Mouse (Mus musculus) kidney, embryonic 15.5 days (tissue): ENCODE measurements around the gene Usp36. TPM values are rescaled to one million over a fixed set of nuclear protein-coding genes. Genes with fewer than 3 reads are reported as not detected.

Experiments used
- ATAC-seq: fragments of 200-750 bp; cut with Nextera tagmentation; replicated peaks from 2 replicates; pipeline ENCODE4 v1.8.0; 2017; ENCODE audit warnings: moderate TSS enrichment; ENCODE audit not compliant: low FRiP score
- H3K27ac ChIP-seq: fragments of 300-500 bp; sonication (generic); 2 replicates; pipeline ENCODE4 v1.5.1; 2015; ENCODE audit warnings: mild to moderate bottlenecking, inconsistent platforms
- H3K27me3 ChIP-seq: fragments of 300-500 bp; sonication (generic); 2 replicates; pipeline ENCODE4 v1.6.1; 2015; ENCODE audit warnings: inconsistent platforms
- H3K36me3 ChIP-seq: fragments of 300-500 bp; sonication (generic); 2 replicates; pipeline ENCODE4 v1.6.1; 2015; ENCODE audit warnings: inconsistent platforms
- H3K4me1 ChIP-seq: fragments of 300-500 bp; sonication (generic); 2 replicates; pipeline ENCODE4 v1.6.1; 2015; ENCODE audit warnings: inconsistent platforms
- H3K4me2 ChIP-seq: fragments of 300-500 bp; sonication (generic); 2 replicates; pipeline ENCODE4 v1.6.1; 2015; ENCODE audit warnings: moderate library complexity, mild to moderate bottlenecking, inconsistent platforms
- H3K4me3 ChIP-seq: fragments of 300-500 bp; sonication (generic); replicated peaks from 2 replicates; pipeline ENCODE4 v1.5.1; 2015; ENCODE audit warnings: mild to moderate bottlenecking, inconsistent platforms
- H3K9ac ChIP-seq: fragments of 300-500 bp; sonication (generic); 2 replicates; pipeline ENCODE4 v1.6.1; 2015; ENCODE audit warnings: mild to moderate bottlenecking, inconsistent platforms
- H3K9me3 ChIP-seq: fragments of 300-500 bp; sonication (generic); replicated peaks from 2 replicates; pipeline ENCODE4 v1.6.1; 2016; ENCODE audit warnings: inconsistent platforms
- WGBS: fragments of 180-500 bp; shearing (Covaris S2); methylation state at CpG from one replicate; pipeline ENCODE4 v1.1.7; 2015; ENCODE audit warnings: mixed read lengths; 5-methylcytosine and 5-hydroxymethylcytosine counted together
- polyA plus RNA-seq: library from polyadenylated mRNA; unstranded; fragments of >200 nt; fragmentation: Nextera tagmentation; extraction: Ambion mirVana; gene quantifications from 2 replicates; pipeline ENCODE4 v1.2.1, GENCODE M21; 2015

Gene Usp36
- polyA plus RNA-seq, 1 experiment from 2014 or later, result 24.2 TPM

DNA sequence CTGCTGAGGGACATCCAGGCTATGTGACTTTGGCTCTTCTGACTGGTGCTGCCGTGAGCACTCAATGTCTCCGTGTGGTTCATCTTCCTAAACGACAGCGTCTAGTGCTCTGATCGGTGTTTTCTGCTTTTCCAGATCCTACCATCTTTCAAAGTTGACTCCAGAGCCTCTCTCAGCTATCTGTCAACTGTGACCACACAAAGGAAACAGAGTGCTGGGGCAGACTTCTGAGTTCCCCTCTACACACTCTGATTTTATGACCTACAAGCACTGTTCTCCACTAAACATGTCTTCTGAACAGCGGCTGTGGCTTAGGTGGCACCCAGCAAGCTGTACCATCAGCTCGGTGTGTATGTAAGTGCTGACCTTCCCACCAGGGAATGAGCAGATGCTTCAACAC lies 63.2 kb downstream of the Usp36 start:
- H3K4me1 ChIP-seq, result peaks cover 15% of the 10 kb centered on the region
- no peaks in the 10 kb centered on the region for H3K36me3 ChIP-seq
- H3K4me2 ChIP-seq, result no peak overlapping the region
- 88% methylated on average over 7 of the region's 7 CpGs for WGBS
- no peak for ATAC-seq
- no peaks in the 10 kb centered on the region for H3K27me3 ChIP-seq
- H3K4me3 ChIP-seq, result no peak overlapping the region
- H3K27ac ChIP-seq, result no peak overlapping the region
- no peak overlapping the region for H3K9ac ChIP-seq
- no peaks in the 10 kb centered on the region for H3K9me3 ChIP-seq

DNA sequence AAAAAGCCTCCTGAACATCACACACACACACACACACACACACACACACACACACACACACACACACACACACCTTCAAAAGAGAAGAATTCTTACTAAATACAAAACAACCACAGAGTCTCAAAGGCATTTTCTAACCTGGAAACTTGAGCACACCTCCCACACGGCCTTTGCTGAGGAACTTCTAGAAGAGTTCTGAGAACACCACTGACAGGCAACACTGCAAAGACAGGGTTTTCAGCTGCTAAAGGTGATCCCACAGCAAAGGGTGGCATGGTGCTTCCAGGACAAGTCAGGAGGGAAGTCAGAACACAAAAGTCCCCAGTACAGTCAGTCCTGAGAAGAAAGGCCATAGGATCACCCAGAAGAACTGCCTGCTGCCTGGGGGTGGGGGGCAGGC lies 64.2 kb downstream of the Usp36 start:
- WGBS, result 46% methylated on average over 1 of the region's 1 CpGs
- Histone ChIP-seq H3K27me3 (no peaks in the 10 kb centered on the region), H3K9me3 (no peaks in the 10 kb centered on the region), H3K4me2 (no peak overlapping the region), H3K4me3 (no peak overlapping the region), H3K27ac (no peak overlapping the region), H3K9ac (no peak overlapping the region), H3K4me1 (peaks cover 19% of the 10 kb centered on the region), H3K36me3 (no peaks in the 10 kb centered on the region)
- ATAC-seq, result no peak

DNA sequence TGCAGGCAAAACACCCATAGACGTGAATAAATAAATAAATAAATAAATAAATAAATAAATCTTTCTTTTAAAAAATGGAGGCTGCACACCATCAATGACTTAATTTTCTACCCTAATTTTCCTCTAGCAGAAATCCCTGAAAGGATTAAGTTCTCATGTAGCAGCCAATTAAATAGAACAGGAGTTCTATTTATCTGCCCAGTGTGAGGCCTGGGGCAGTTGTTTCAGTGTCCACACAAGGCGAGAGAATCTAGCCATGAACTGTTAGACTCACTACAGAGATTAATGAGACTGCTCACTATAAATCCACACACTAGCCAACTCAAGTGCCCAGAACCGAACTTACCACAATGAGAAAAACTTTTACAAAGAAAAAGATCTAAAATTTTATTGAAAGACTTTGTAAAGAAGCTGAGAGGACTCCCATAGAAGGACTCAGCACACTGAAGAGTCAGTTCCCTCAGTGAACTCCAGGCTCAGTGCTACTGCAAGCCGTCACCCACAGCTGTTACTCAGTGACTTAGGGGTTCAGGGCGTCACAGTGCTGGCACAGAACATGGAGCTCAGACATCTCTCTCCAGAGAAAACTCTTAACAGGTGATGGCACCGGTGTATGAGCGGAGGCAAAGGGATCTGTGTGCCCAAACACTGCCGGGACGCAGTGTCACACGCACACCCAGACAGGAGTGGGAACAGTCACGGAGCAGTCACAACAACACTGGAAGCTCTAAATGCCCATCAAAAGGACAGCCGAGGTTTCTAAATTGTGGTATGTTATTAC lies 64.8 kb downstream of the Usp36 start:
- H3K9ac ChIP-seq, result no peak overlapping the region
- H3K9me3 ChIP-seq, result no peaks in the 10 kb centered on the region
- H3K27ac ChIP-seq, result no peak overlapping the region
- H3K27me3 ChIP-seq, result no peaks in the 10 kb centered on the region
- no peak overlapping the region for H3K4me3 ChIP-seq
- no peaks in the 10 kb centered on the region for H3K36me3 ChIP-seq
- WGBS, result 70% methylated on average over 12 of the region's 12 CpGs
- no peak overlapping the region for H3K4me2 ChIP-seq
- peaks cover 19% of the 10 kb centered on the region for H3K4me1 ChIP-seq
- ATAC-seq, result no peak

DNA sequence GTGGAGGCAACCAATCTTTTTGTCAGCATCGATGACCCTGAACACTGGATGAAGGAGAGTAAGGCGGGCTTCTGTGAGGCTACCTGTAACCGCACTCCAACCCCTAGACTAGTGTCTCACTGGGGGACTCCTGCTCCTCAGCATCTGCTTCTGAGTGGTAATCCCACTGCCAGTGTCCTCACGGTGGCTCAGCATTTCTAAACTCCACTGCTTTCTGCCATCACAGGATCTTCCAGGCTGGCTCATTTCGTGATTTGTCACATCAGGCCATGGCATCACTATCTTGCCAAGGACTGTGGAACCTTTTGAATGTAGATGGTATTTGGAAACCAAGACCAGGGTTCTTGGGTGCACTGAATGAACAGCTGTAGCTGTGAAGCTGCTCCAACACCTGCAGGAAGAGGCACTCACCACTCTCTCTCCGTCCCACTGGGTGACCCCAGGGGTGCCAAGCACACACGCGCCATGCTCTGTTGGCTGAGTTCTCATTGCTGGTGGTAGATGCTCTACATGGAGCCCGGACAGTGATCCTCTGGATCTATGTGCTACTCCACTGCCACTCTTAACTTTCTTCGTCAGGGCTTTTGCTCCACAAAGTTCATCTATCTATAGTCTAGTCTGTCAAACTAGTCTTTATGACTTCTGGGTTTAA lies 66.5 kb downstream of the Usp36 start:
- no peak overlapping the region for H3K27ac ChIP-seq
- peaks cover 21% of the 10 kb centered on the region for H3K4me1 ChIP-seq
- H3K4me2 ChIP-seq, result no peak overlapping the region
- 80% methylated on average over 10 of the region's 10 CpGs for WGBS
- no peak overlapping the region for H3K4me3 ChIP-seq
- H3K9me3 ChIP-seq, result no peaks in the 10 kb centered on the region
- no peaks in the 10 kb centered on the region for H3K27me3 ChIP-seq
- H3K9ac ChIP-seq, result no peak overlapping the region
- ATAC-seq, result no peak
- H3K36me3 ChIP-seq, result no peaks in the 10 kb centered on the region

DNA sequence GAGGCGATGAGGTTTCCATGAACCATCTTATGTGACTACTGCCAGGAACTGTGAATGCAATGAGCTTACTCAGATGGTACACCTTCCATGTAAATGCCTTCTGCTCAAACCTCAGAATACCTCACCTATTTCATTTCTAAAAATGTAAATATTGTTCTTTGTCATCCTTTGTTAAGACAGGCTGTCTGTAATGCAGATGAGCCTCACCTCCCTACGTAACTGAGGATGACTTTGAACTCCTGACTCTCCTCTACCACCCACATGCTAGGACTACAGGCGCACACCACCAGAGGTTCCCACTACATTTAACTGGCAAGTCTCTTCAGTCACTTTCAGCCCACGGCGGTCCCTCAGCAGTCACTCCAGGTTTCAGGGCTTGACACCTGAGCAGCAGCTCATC lies 67.1 kb downstream of the Usp36 start:
- H3K9ac ChIP-seq, result no peak overlapping the region
- H3K27ac ChIP-seq, result peak overlapping the region; percentile 59
- H3K27me3 ChIP-seq, result no peaks in the 10 kb centered on the region
- ATAC-seq, result no peak
- H3K9me3 ChIP-seq, result no peaks in the 10 kb centered on the region
- no peaks in the 10 kb centered on the region for H3K36me3 ChIP-seq
- H3K4me2 ChIP-seq, result no peak overlapping the region
- H3K4me3 ChIP-seq, result no peak overlapping the region
- H3K4me1 ChIP-seq, result peaks cover 21% of the 10 kb centered on the region
- WGBS, result 81% methylated on average over 5 of the region's 5 CpGs

GRCm38 (mm10) chr11:118222351-118222885 lies 67.6 kb downstream of the Usp36 start:
- Histone ChIP-seq H3K9me3 (no peaks in the 10 kb centered on the region), H3K4me2 (no peak overlapping the region), H3K4me3 (no peak overlapping the region), H3K4me1 (peaks cover 21% of the 10 kb centered on the region), H3K27me3 (no peaks in the 10 kb centered on the region), H3K9ac (no peak overlapping the region), H3K27ac (peak overlapping the region; percentile 59), H3K36me3 (no peaks in the 10 kb centered on the region)
- no peak for ATAC-seq
- WGBS, result 58% methylated on average over 6 of the region's 6 CpGs

DNA sequence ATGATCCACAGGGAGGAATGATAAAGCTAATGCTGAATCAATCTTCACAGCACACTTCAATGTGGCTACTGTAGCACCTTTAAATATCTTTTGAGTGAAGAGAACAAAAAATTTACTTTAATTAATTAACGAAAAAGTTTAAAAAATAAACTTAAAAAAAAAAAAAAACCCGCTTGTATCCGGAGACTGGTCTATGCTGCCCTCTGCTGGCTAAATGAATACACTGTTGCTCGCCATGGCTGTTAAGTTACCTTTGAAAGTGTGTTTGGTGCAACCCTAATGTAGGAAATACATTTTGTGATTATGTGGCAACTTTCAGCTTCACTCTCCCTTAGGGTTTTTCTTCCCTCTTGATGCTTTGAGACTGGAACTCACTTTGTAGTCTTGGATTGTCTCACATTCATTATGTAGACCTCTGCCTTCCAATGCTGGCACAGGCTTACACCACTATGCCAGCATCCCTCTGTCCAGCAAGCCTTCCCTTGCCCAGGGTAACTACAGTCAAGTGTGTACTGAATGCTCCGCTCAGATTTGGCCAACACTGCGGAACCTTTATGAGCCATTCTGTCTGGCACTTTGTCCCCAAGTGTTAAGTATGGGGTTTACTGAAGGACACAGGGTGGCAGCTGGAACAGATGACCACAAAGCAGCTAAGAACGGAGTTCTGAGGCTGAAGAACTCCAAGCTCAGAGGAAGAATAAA lies 69.3 kb downstream of the Usp36 start:
- H3K9me3 ChIP-seq, result no peaks in the 10 kb centered on the region
- peaks cover 29% of the 10 kb centered on the region for H3K4me1 ChIP-seq
- H3K4me3 ChIP-seq, result no peak overlapping the region
- no peak overlapping the region for H3K27ac ChIP-seq
- 23% methylated on average over 7 of the region's 7 CpGs for WGBS
- no peaks in the 10 kb centered on the region for H3K27me3 ChIP-seq
- H3K36me3 ChIP-seq, result no peaks in the 10 kb centered on the region
- no peak overlapping the region for H3K9ac ChIP-seq
- no peak overlapping the region for H3K4me2 ChIP-seq
- ATAC-seq, result no peak

GRCm38 (mm10) chr11:118219066-118219465 lies 71.0 kb downstream of the Usp36 start:
- Histone ChIP-seq H3K9me3 (no peaks in the 10 kb centered on the region), H3K9ac (no peak overlapping the region), H3K27me3 (no peaks in the 10 kb centered on the region), H3K4me1 (peaks cover 25% of the 10 kb centered on the region), H3K4me3 (no peak overlapping the region), H3K36me3 (no peaks in the 10 kb centered on the region), H3K4me2 (no peak overlapping the region), H3K27ac (no peak overlapping the region)
- no peak for ATAC-seq
- 87% methylated on average over 4 of the region's 4 CpGs for WGBS

DNA sequence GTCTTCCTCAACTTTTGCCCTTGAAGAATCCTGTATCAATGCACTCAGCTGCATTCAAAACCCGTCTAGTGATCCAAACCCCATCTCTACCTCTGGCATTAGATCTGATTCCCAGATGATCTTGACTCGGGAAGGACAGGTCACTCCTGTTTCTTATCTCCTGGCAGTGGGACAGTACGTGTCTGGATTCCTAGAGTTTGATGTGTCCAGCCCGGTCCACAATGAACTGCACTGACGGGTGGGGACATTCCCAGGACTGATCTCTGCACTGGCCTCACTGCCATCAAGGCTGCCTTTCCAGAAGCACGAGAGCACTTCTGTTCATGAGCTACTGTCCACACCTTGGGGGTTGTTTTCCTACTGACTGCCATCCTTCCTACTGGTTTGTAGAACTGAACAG lies 73.6 kb downstream of the Usp36 start:
- WGBS, result 80% methylated on average over 6 of the region's 6 CpGs
- Histone ChIP-seq H3K4me2 (no peak overlapping the region), H3K4me3 (no peak overlapping the region), H3K9me3 (no peaks in the 10 kb centered on the region), H3K36me3 (no peaks in the 10 kb centered on the region), H3K4me1 (peaks cover 28% of the 10 kb centered on the region), H3K27ac (no peak overlapping the region), H3K27me3 (no peaks in the 10 kb centered on the region), H3K9ac (no peak overlapping the region)
- no peak for ATAC-seq

DNA sequence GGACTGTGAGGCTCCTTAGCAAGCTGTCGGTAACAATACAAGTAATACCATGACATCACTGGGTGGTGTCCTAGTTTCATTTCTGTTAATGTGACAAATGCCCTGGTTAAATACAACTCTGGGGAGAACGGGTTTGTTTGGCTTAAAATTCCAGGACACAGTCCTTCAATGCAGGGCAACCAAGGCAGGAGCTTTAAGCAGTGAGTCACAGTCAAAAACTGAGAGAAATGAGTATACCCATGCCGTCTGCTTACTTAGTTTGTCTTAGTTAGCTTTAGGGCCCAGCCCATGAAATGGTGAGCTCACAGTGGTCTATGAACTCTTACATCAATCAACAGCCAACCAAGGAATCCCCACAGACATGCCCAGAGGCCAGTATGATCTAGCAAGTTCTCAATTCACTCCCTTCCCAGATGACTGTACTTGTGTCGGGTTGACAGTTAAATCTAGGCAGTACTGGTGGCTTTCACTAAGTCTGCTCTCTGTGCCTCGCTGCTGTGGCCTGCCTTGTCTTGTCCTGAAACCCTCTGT lies 74.1 kb downstream of the Usp36 start:
- 75% methylated on average over 5 of the region's 5 CpGs for WGBS
- no peak for ATAC-seq

GRCm38 (mm10) chr11:118212636-118213112 lies 77.4 kb downstream of the Usp36 start:
- H3K27ac ChIP-seq, result peak overlapping the region; percentile 69
- no peak overlapping the region for H3K4me3 ChIP-seq
- 0 out of 2 replicates have a peak, but pooled peaks have one; percentile 31 for ATAC-seq
- H3K9ac ChIP-seq, result no peak overlapping the region
- peaks cover 59% of the 10 kb centered on the region for H3K4me1 ChIP-seq
- no peaks in the 10 kb centered on the region for H3K36me3 ChIP-seq
- H3K9me3 ChIP-seq, result no peaks in the 10 kb centered on the region
- no peak overlapping the region for H3K4me2 ChIP-seq
- WGBS, result 55% methylated on average over 7 of the region's 7 CpGs
- no peaks in the 10 kb centered on the region for H3K27me3 ChIP-seq

More for the DNA sequence above, 74.1 kb downstream of the Usp36 start:
- Histone ChIP-seq H3K9me3 (no peaks in the 10 kb centered on the region), H3K4me1 (peaks cover 32% of the 10 kb centered on the region), H3K36me3 (no peaks in the 10 kb centered on the region), H3K27ac (no peak overlapping the region), H3K4me2 (no peak overlapping the region), H3K4me3 (no peak overlapping the region), H3K9ac (no peak overlapping the region), H3K27me3 (no peaks in the 10 kb centered on the region)
